Mouse (Mus musculus): ENCODE data around the gene Dtnbp1.

GRCm38 (mm10) chr13:44986352-44986751 is 15.6 kb downstream of the Dtnbp1 start:
- no peak for TF ChIP-seq POLR2AphosphoS2 (IDR thresholded peaks at IDR 0.05; ENCODE audit: insufficient read length, low read depth)
- TF ChIP-seq MAX (IDR thresholded peaks at IDR 0.05; ENCODE audit: low read depth): no peak
- TF ChIP-seq POLR2A (IDR thresholded peaks at IDR 0.05; ENCODE audit: insufficient read length, low read depth): no peak
- TF ChIP-seq MYOG (IDR thresholded peaks at IDR 0.05; ENCODE audit: control insufficient read depth in 1 of 3, insufficient read depth in 1 of 3, insufficient read length in 2 of 3, low read depth in 2 of 3): no peak
- TF ChIP-seq CEBPB (IDR thresholded peaks at IDR 0.05; ENCODE audit: insufficient read depth, poor library complexity, severe bottlenecking): no peak
